Mouse (Mus musculus) liver, adult 2 months (tissue): ENCODE measurements around the gene Cela3a. TPM values are rescaled to one million over a fixed set of nuclear protein-coding genes. Genes with fewer than 3 reads are reported as not detected.

Experiments used
- DNase-seq: peaks from one replicate; pipeline ENCODE4 v3.0.0-alpha.2; 2011; ENCODE audit warnings: low read depth, low spot score; ENCODE audit errors: extremely low read depth
- H3K27ac ChIP-seq: fragments of 200-500 bp; replicated peaks from 2 replicates; pipeline ENCODE4 v1.5.1; 2012; ENCODE audit warnings: low read depth, mild to moderate bottlenecking, control low read depth, inconsistent platforms, low read length; ENCODE audit not compliant: insufficient read depth
- H3K27me3 ChIP-seq: fragments of 200-500 bp; 2 replicates; pipeline ENCODE4 v1.6.1; 2012; ENCODE audit warnings: mild to moderate bottlenecking, moderate library complexity, low read length, inconsistent platforms; ENCODE audit not compliant: control insufficient read depth, insufficient read depth
- H3K36me3 ChIP-seq: fragments of 200-500 bp; 2 replicates; pipeline ENCODE4 v1.6.1; 2012; ENCODE audit warnings: low read length, inconsistent platforms; ENCODE audit not compliant: control insufficient read depth, insufficient read depth
- H3K4me1 ChIP-seq: fragments of 200-500 bp; 2 replicates; pipeline ENCODE4 v1.6.1; 2011; ENCODE audit warnings: low read length; ENCODE audit not compliant: control insufficient read depth, insufficient read depth
- H3K4me3 ChIP-seq: fragments of 200-500 bp; 2 replicates; pipeline ENCODE4 v1.5.1; 2011; ENCODE audit warnings: low read depth, mild to moderate bottlenecking, control low read depth, low read length, moderate library complexity; ENCODE audit not compliant: insufficient read depth
- H3K79me2 ChIP-seq: fragments of 200-500 bp; 2 replicates; pipeline ENCODE4 v1.6.1; 2012; ENCODE audit warnings: inconsistent platforms, mild to moderate bottlenecking, low read length, moderate library complexity; ENCODE audit not compliant: control insufficient read depth, insufficient read depth
- H3K9ac ChIP-seq: fragments of 200-500 bp; 2 replicates; pipeline ENCODE4 v1.6.1; 2012; ENCODE audit warnings: low read depth, mild to moderate bottlenecking, control low read depth, inconsistent platforms, low read length
- CTCF ChIP-seq: fragments of 200-500 bp; IDR thresholded peaks from 2 replicates; pipeline ENCODE4 v1.5.1; 2011; ENCODE audit warnings: low read depth, low read length, control low read depth
- POLR2A ChIP-seq: fragments of 200-500 bp; IDR thresholded peaks from 2 replicates; pipeline ENCODE4 v1.6.1; 2011; ENCODE audit warnings: low read length, control low read depth; ENCODE audit not compliant: insufficient read depth; ENCODE audit errors: extremely low read depth
- WGBS: fragments of 180-500 bp; shearing (Covaris S2); methylation state at CpG from one replicate; pipeline ENCODE4 v1.1.7; 2018; 5-methylcytosine and 5-hydroxymethylcytosine counted together
- polyA plus RNA-seq: library from polyadenylated mRNA; depleted of rRNA; stranded (reverse); fragments of >200 nt; gene quantifications from 2 replicates; pipeline ENCODE4 v1.2.3, GENCODE M21; 2012; rRNA removed
- total RNA-seq: library from RNA; depleted of rRNA; stranded (reverse); fragments of >200 nt; gene quantifications from 2 replicates; pipeline ENCODE4 v1.2.3, GENCODE M21; 2014; rRNA removed

The Cela3a gene
- total RNA-seq: not detected in 2 replicates
- not detected in 2 replicates for polyA plus RNA-seq

DNA sequence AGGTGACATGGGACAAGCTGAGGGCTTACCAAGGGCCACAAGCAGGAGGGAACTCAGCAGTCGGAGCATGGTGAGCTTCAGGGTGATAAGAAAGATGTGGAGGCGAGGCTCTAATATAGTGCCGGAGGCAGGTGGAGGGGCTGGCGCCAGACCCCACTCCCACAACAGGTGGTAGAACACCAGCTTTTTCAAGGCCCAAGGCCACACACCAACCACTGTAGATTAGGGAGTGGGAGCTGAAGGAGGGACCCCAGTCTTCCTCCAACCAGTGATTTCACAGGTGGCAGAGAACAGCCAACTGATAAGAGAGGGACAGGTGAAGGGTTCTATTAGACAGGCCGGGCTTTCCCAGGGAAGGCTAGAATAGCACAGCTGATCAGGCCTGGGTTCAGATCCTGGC is at the start of gene Cela3a:
Gene Cela3a (minus strand): TSS at position 101 of the 400 bp plus-strand sequence.
- Histone ChIP-seq H3K4me1 (no peaks in the 10 kb centered on the region), H3K36me3 (no peaks in the 10 kb centered on the region), H3K79me2 (no peaks in the 10 kb centered on the region), H3K27me3 (no peaks in the 10 kb centered on the region), H3K4me3 (no peak within 1 kb of the TSS), H3K9ac (no peak within 1 kb of the TSS), H3K27ac (no peak within 1 kb of the TSS)
- no peak for TF ChIP-seq CTCF
- no peak for TF ChIP-seq POLR2A
- no peak for DNase-seq
- 98% methylated on average over 5 of the region's 5 CpGs for WGBS

DNA sequence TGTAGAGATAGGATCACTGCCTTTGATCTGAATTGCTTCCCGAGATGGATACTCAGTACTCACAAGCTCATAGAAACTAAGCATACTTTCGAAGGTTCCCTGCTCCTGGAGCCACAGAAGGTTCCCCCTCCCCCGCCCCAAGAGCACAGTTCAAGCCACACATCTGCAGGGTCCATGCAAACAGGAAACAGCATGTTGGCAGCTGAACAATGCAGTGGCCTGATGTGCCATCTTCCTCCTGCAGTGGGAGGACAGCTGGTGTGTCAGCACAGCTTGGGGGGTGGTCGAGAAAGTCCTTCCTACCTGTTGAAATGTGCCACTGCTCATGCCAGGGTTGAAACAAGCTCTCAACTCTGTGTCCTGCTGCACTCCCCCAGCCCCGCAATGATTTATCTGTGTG is 49.3 kb upstream of the Cela3a start:
- no peaks in the 10 kb centered on the region for H3K4me1 ChIP-seq
- no peak for DNase-seq
- no peak overlapping the region for H3K9ac ChIP-seq
- no peak overlapping the region for H3K4me3 ChIP-seq
- no peak overlapping the region for H3K27ac ChIP-seq
- H3K36me3 ChIP-seq: no peaks in the 10 kb centered on the region
- 57% methylated on average over 5 of the region's 5 CpGs for WGBS
- TF ChIP-seq CTCF (no peak), POLR2A (no peak)
- H3K27me3 ChIP-seq: no peaks in the 10 kb centered on the region
- H3K79me2 ChIP-seq: no peaks in the 10 kb centered on the region

DNA sequence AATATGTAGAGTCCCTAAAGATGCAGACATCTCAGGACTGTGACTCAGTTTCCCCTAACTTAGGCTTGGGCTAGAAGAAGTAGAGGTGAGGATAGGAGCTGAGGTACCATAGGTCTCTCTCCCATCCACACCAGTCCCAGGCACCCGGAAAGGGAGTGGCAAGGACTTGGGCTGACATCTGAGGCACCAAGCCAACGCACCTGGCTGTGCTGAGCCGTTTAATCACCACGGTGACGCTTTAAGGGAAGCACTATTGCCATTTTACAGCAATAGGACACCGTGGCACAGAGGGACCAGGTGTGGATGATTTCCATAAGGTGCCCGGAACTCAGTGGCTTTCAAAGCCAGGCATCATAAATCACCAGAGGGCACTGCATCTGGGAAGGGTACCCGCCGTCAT is 48.7 kb upstream of the Cela3a start:
- TF ChIP-seq POLR2A (no peak), CTCF (no peak)

DNA sequence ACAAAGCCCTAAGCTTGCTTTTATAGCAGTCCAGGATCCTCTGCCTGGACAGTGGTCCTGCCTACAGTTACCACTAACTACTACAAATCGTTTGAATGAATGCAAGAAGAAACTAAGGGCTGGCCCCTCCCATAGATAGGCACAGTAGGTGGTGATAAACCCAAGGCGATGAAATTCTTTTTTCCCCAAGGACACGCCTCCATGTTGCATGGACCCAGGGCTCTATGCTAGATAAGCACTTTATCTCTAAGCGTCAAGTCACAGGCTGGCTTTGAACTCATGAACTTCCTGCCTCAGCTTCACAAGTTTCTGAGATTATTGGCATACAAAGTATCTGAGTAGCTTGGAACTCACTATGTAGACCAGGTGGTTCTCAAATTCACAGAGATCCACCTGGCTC is 47.7 kb upstream of the Cela3a start:
- Histone ChIP-seq H3K27ac (no peak overlapping the region), H3K27me3 (no peaks in the 10 kb centered on the region), H3K4me3 (no peak overlapping the region), H3K9ac (no peak overlapping the region), H3K36me3 (no peaks in the 10 kb centered on the region), H3K79me2 (no peaks in the 10 kb centered on the region), H3K4me1 (no peaks in the 10 kb centered on the region)
- TF ChIP-seq POLR2A: no peak
- no peak for TF ChIP-seq CTCF
- no peak for DNase-seq
- WGBS: 65% methylated on average over 4 of the region's 4 CpGs

More for the DNA sequence above, 48.7 kb upstream of the Cela3a start:
- no peak overlapping the region for H3K4me3 ChIP-seq
- no peaks in the 10 kb centered on the region for H3K27me3 ChIP-seq
- H3K27ac ChIP-seq: no peak overlapping the region
- no peaks in the 10 kb centered on the region for H3K4me1 ChIP-seq
- DNase-seq: no peak
- no peaks in the 10 kb centered on the region for H3K36me3 ChIP-seq
- H3K9ac ChIP-seq: no peak overlapping the region
- 81% methylated on average over 9 of the region's 9 CpGs for WGBS
- no peaks in the 10 kb centered on the region for H3K79me2 ChIP-seq

DNA sequence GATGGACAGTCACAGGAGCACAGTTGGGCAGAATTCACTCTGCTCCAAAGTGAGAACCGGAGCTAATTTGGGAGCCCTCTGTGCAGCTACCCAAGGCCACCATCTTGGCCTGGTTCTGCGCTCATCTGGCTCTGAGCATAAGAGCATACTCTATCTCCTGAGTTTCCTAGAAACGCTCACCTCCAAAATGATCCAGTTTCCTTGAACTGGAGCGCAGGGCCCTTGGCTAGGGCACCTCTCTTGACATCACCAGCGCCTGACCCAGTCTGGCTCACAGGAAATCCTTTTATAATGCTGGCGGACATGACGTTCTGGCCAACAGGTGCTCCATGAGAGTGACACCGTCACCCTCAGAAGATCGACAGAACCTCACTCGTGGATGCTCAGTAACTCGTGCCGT is 47.0 kb upstream of the Cela3a start:
- Histone ChIP-seq H3K4me1 (no peaks in the 10 kb centered on the region), H3K27me3 (no peaks in the 10 kb centered on the region), H3K9ac (no peak overlapping the region), H3K36me3 (no peaks in the 10 kb centered on the region), H3K27ac (no peak overlapping the region), H3K4me3 (no peak overlapping the region), H3K79me2 (no peaks in the 10 kb centered on the region)
- DNase-seq: no peak
- TF ChIP-seq POLR2A (no peak), CTCF (no peak)
- 84% methylated on average over 12 of the region's 12 CpGs for WGBS

DNA sequence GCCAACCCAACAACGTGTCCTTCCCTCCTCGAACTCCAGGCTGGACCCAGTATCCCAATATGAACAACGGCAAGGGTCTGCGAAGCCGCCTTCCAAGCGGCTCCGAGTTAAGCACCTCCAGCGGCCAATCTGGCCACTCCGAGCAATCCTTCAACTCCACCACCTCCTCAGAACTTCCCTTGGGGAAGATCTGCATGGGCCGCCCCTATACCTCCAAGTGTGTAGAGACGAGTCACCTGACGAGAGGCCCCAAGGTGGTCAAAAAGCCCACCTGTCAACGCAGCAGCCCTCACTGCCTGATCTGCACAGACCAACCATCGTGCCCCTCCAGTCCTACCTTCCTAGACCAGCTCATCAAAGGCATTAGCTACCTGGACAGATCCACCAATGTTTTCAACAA is 45.0 kb upstream of the Cela3a start:
- 91% methylated on average over 14 of the region's 14 CpGs for WGBS
- Histone ChIP-seq H3K9ac (no peak overlapping the region), H3K79me2 (no peaks in the 10 kb centered on the region), H3K4me1 (no peaks in the 10 kb centered on the region), H3K4me3 (no peak overlapping the region), H3K36me3 (no peaks in the 10 kb centered on the region), H3K27me3 (no peaks in the 10 kb centered on the region), H3K27ac (no peak overlapping the region)
- no peak for TF ChIP-seq POLR2A
- TF ChIP-seq CTCF: no peak
- no peak for DNase-seq
